In genomic region chr9:73331066-73331465, GRCm38 (mm10) we compare ENCODE assay signal across 34 mouse cellular contexts.
"Had no signal": no experiment of that assay in that cellular context is flagged by ENCODE, and none has a peak within 500 bp of the region (broad histone marks: within the 10 kb centered on the region; RNA-seq: fewer than 3 reads in every experiment).

No protein-coding gene starts in this region.

- H3K27ac ChIP-seq: heart, embryonic 13.5 days; heart, embryonic 15.5 days; hindbrain, embryonic 10.5 days; hindbrain, embryonic 12.5 days; hindbrain, embryonic 13.5 days; hindbrain, embryonic 14.5 days; hindbrain, embryonic 15.5 days; hindbrain, postnatal 0 days; intestine, embryonic 15.5 days; kidney, embryonic 15.5 days; kidney, postnatal 0 days; layer of hippocampus, adult 2 months; left cerebral cortex, adult 2 months had no signal

- DNase-seq: heart, postnatal 10 days; heart, postnatal 14 days; heart, postnatal 36 days; heart, postnatal 4 days; kidney, adult 11 months; kidney, adult 18-20 months; kidney, adult 2 months; kidney, adult 8-10 months; kidney, adult 9 months; kidney, postnatal 10 days; kidney, postnatal 14 days; kidney, postnatal 25 days; kidney, postnatal 36 days; kidney, postnatal 4 days; layer of hippocampus, adult 9-11 months; layer of hippocampus, postnatal 36 days had no signal

- H3K9me3 ChIP-seq: heart, embryonic 12.5 days; heart, embryonic 13.5 days; heart, embryonic 15.5 days; hindbrain, embryonic 10.5 days; hindbrain, embryonic 12.5 days; hindbrain, embryonic 13.5 days; hindbrain, embryonic 15.5 days; intestine, embryonic 15.5 days; kidney, embryonic 15.5 days had no signal

- ATAC-seq: hindbrain, embryonic 16.5 days; hindbrain, postnatal 0 days; inflammation-experienced regulatory T-cells, adult 6 months; intestine, embryonic 15.5 days; intestine, embryonic 16.5 days; intestine, postnatal 0 days had no signal

- H3K4me1 ChIP-seq: heart, embryonic 12.5 days; heart, embryonic 13.5 days; heart, embryonic 15.5 days; hindbrain, embryonic 10.5 days; hindbrain, embryonic 12.5 days; hindbrain, embryonic 13.5 days; hindbrain, embryonic 15.5 days; intestine, embryonic 15.5 days; kidney, embryonic 15.5 days had no signal

- H3K4me3 ChIP-seq: heart, embryonic 12.5 days; heart, embryonic 13.5 days; heart, embryonic 15.5 days; hindbrain, embryonic 10.5 days; hindbrain, embryonic 12.5 days; hindbrain, embryonic 13.5 days; hindbrain, embryonic 15.5 days; intestine, embryonic 15.5 days; kidney, embryonic 15.5 days; layer of hippocampus, adult 2 months; left cerebral cortex, adult 2 months had no signal

- H3K36me3 ChIP-seq: heart, embryonic 12.5 days; heart, embryonic 13.5 days; heart, embryonic 15.5 days; hindbrain, embryonic 10.5 days; hindbrain, embryonic 12.5 days; hindbrain, embryonic 13.5 days; hindbrain, embryonic 15.5 days; intestine, embryonic 15.5 days; kidney, embryonic 15.5 days had no signal

- H3K9ac ChIP-seq: heart, embryonic 12.5 days; heart, embryonic 13.5 days; heart, embryonic 15.5 days; hindbrain, embryonic 12.5 days; hindbrain, embryonic 13.5 days; hindbrain, embryonic 14.5 days; hindbrain, embryonic 15.5 days; intestine, embryonic 15.5 days; kidney, embryonic 15.5 days had no signal
